Mouse (Mus musculus) heart, adult 8-10 months (tissue): ENCODE measurements at regions not wholly inside any gene's neighbourhood (a gene's known extent, or its start where the extent isn't known, plus 50 kb on each side); places are given as distances from the start of the nearest gene placed in this dataset.
"Not testable (repeated sequence)": the region's sequence is repeated elsewhere in the genome, so short reads cannot be mapped to it uniquely, and the experiment has no call there.

ENCODE experiments used
- DNase-seq: peaks from one replicate; pipeline ENCODE4 v3.0.0; 2022; ENCODE audit warnings: low spot score

DNA sequence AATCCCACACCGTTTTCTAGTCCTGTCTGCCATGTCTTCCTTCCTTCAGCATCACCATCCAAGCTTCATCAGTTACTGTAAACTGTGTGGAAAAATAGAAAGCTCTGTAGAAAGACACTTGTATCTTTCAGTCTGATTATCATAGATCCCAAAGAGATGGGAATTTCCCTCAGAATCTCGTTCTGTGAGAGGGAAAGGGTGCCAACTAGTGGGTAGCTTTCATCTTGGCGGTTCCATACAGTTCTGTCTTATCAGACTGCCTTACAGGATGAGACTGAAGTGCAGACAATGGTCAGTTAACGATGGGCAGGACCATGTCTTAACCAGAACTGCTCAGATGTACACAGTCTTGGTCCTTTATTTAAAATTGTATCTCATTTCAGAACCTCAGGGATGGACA is 243.9 kb downstream of the Gadd45g start:
- no peak for DNase-seq

DNA sequence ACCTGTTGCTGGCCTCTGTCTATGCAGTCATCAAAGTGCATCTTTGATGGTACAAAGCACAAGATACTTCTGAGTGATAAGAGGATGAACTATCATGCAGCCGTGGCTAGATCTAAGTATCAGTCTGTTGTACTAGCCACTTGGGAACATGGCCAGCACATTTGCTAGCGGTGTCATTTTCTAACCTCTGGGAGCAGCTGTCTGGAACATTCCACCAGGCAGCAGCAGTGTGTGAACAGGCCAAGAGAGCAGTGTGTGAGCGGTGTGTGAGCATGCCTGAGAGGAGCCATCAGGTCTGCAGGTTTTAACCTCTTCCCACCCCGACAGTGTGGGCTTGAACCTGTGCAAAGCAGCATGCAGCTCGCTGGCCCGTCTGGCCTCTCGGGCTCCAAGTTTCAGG is 248.3 kb downstream of the Gadd45g start:
- no peak for DNase-seq

DNA sequence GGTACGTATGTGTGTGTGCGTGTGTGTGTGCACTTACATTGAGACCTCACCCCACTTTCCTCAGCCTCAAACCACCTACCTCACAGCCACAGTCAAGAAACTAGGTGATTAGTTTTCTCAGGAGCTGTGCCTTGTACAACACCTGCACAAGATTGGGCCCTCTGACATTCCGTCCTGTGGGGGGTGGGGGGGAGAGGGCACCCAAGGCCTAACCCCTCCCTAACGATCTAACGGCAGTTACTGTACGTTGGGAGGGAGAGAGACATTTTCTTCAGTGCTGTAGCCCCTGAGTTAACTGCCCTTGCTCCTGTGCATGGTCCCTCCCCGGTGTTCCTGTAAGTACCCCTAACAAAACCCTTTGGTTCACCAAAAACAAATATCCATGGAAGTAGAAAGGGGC is 250.0 kb downstream of the Gadd45g start:
- DNase-seq = no peak

DNA sequence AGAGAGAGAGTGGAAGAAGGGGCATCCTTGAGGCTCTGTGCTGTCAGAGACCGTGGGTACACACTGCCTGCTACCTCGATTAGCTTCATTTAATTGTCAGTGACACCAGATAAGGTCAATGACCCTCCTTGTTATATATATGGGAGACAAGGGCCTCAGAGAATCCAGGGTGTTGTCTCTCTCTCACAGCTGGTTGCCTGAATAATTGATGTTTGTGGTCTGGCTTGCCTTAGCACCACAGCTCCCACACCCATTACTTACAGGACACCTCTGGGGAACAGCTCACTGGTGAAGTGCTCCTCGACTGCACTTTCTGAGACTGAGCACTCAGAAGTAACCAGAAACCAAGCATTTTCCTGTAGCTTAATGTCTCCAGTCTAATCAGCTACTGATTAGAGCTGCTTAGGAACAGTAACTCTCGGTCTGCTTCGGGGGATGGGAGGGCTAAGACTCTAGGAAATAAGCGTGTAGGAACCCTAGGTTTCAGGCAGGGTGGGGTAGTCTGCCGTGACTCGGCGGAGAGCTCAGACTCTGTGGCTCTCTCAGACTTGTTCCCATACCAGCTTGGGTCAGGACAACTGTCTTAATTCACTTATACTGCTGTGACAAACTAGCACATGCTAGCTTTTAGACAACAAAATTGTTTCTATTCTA is 259.6 kb downstream of the Gadd45g start:
- DNase-seq = no peak

DNA sequence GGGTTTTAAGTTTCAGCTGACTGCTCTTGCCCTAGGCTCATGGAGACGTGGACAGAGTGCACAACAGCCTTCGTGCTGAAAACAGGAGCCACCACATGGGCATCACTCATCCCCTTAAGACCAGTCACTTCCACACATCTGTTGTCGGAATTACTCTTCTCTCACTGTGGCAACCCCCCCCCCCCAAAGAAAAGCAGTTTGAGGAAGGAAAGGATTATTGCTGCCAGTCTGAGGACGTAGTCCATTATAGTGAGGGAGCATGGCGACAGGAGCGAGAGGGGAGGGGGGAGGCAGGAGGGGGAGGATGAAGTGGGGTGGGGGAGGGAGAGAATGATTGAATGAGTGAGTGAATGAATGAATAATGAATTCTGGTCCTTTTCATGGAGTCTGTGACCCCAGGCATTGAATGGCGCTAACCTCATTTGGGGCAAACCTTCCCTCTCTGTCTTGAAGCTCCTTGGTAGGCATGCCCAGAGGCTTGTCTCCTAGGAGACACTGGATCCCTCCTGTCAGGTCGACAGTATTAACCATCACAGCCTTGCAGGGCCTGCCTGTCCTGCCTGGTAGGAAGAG is 262.0 kb downstream of the Gadd45g start:
- DNase-seq = no peak

DNA sequence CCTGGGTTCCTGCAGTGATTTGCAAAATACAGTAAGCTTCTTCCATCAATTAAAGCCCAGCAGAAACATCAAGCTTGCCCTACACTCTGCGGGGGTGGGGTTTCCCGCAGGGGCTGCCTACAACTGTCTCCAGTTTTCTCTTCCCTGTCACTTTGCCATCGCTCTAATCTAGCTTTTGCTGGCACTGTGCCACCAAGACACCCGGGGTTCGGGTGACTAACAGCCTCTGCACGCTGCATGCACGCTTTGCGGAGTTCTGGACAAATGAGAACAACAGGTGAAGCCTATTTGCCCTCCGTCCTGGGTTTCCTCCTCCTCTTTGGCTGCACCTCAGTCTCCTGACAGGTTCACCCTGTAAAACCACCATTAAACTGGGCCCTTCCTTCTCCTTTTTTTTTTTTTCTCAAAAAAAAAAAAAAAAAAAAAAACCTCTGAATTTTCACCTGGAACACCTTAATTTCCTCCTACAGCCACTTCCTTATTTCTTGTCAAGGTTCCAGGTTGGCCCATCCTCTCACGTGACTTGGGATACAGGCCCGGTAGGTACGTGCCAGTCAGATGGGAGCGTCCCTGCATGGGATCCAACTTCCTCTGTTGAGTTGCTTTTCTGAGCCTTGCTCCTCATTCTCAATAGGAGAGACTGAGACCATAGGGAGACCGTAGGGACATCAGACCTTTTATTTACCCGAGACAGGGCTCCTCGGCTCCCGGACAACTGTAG is 262.7 kb downstream of the Gadd45g start:
- DNase-seq = no peak

DNA sequence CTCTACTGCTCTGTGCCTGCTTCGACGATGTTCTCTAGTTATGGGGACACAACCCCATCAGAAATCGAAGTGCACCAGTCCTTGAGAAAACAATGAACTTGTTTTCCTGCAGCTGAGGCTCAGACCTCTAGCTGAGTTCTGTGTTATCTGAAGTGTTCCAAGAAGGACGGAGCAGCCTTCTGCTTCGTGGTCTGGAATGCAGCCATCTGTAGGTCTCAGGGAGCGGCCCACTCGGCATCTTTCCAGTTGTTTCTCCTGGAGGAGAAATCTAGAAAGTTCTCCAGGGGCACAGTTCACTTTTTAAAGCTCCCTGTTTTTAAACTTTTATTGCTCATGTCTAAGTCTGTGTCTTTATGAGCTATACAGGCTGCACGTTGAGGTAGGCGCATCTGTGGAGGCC is 264.3 kb downstream of the Gadd45g start:
- DNase-seq = no peak

DNA sequence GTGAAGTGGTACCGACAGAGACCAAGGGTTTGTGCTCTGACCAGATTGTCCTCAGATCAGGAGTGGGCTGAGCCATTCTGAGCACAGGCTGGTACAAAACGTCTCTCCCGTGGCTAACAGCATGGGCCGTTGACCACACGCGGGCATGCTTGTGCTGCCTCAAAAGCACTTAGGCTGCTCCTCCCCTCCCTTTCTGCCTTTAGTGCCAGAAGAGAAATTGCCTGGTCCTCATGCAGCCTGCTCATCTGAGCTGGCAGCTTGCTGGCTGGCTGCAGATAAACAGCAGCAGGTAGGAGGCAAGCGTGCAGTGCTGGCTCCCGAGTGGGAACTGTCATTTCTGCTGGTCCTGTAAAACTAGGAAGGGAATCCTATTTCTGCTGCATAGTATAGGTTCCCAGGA is 267.1 kb downstream of the Gadd45g start:
- no peak for DNase-seq

DNA sequence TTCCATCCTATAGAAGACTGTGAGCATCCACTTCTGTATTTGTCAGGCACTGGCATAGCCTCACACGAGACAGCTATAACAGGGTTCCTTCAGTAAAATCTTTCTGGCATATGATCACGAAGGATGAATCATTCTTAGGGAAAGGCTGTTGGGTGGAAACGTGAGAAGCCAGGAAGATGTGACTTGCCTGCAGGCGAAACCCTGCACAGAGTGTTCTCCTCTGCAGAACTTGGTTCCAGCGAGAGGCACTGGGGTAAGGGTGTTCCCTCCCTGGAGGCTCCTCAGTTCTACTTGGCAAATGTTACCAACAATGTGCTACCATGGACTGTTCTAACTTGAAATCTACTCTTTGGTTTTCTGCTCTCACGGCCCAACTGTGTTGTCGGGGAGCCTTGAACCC is 268.0 kb downstream of the Gadd45g start:
- no peak for DNase-seq

DNA sequence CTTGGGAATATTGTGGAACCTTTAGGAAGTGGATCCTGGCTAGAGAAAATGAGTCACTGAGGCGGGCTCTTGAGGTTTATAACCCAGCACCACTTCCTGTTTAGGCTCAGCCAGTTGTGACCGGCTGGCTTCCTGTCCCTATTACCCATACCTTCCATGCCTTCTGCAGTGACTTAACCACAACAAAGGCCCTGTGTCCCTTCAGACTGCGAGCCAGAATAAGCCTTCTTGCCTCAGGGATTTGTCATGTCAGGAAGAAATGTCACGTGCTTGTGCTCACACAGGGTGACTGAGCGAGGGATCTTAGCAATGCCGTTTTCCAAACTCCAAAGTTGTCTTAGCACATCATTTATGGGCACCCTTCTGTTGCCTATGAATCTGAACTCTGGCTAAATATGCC is 268.5 kb downstream of the Gadd45g start:
- DNase-seq = no peak

DNA sequence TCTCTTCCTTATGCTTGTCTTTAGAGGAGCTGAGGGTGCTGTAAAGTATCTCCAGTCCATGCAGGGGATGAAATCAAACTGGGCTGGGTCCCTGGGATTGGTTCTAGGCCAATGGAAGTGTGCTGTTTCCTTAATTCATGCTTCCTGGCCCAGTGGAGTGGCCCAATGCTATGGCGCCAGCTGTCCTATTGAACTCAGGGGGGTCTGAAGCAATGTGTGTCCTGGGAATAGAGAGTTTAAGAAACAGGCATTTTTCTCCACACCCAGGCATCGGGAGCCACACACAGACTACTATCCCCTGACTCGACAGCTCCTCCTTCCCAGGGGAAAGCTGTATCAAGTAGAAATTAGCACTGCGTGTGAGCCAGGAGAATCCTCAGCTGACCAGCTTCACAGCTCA is 269.8 kb downstream of the Gadd45g start:
- no peak for DNase-seq

DNA sequence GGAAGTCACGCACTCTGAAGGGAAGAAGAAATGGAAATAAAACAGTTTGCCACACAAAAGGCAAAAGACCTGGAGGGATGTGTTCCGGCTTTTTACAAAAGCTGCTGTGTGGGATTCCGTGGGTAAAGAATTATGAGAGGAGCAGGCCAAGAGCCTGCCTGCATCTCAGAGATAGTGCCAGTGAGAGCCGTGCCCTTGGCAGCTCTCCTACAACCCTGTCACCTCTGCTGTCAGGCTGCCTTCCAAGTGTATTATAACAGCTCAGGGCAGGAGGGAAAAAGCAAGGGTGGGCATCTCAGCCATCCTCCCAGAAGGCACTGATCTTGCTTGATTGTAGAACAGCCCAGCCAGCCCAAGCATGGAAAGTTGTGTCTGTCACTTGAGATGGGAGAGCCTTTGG is 270.3 kb downstream of the Gadd45g start:
- peak; percentile 7 for DNase-seq

DNA sequence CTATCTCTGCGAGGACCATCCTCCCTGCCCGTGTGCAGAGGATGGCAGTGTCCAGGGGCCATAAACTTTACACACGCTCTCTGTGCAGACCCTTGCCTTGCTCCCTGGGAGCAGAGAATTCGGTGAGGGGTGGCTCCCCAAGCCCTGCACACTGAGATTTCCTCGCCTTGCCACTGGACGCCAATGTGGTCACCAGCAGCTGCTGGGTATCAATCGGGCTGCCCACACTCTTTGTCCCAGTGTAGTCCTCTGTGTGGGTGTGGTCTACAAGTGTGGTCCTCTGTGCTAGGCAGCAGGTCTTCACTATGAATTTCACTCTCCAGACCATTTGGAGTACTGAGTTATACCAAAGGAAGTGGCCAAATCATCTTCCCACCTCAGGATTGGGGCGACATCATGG is 274.3 kb downstream of the Gadd45g start:
- DNase-seq = no peak

DNA sequence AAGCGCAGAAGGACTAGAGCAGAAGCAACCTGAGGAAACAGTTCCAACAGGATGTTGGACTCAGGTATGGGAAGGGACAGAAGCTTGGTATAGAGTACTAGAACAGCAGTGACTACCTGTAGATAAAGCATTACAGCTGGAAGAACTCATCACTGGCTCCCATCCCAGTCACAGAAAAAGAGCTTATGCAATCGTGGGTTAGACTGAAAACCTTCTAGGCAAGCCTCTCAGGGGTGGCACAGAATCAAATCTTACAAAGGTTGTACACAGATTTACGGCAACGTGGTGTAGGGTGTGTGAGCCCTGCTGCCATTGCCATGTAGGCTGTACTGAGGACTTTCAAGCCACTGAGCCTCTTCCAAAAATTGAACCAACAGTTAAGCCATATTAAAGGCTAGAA is 278.6 kb downstream of the Gadd45g start:
- DNase-seq = no peak

DNA sequence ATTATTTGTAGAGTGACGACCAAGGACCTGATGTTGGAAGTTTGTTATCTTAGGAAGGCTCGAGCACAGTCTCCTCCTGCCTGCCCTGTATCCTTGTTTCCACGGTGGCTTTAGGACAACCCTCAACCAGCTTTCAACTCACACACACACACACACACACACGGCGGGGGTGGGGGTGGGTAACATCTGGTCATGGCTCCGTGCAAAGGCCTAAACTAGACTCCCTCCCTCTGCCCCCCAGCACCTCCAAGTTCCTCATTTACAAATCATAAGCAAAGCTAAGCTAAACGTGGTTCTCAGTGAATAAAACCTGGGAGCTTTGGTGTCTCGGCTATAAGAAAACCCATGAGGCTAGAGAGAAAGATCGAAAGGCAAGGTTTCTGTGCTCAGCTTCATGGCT is 281.3 kb downstream of the Gadd45g start:
- no peak for DNase-seq

DNA sequence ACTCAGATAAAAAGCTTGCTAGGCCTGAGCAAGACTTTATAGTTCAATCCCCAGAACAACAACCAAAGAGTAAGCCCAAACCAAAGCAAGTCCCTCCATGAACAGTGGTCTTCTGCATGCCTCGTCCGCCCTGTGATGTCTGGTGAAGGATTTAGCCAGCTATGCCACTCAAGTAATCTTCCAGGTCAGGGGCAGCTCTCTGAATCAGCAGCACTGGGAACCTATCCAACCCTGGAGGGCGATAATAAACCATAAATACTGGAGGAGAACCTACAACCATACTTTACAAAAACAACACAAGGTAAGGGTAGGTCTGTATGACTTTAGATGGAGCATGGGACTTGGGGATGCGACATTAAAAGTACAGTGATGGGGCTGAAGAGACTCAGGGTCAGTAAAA is 283.0 kb downstream of the Gadd45g start:
- DNase-seq = no peak

DNA sequence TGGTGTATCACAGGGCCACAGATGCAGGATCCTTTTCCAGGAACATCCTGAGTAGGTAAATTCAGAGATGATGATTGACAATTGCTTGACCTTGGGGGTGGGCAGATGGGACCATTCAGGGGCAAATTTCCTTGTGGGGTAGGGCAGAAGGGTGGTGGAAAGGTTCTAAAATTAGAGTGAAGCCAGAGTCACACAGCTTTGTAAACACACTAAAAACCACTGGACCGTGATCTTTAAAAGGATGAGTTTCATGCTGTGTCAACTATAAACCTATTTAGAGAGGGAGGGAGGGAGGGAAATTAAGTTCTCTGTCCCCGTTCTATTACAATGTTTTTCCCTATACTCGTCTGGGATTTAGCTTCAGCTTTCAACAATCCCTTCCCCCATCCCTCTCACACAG is 286.7 kb downstream of the Gadd45g start:
- no peak for DNase-seq

DNA sequence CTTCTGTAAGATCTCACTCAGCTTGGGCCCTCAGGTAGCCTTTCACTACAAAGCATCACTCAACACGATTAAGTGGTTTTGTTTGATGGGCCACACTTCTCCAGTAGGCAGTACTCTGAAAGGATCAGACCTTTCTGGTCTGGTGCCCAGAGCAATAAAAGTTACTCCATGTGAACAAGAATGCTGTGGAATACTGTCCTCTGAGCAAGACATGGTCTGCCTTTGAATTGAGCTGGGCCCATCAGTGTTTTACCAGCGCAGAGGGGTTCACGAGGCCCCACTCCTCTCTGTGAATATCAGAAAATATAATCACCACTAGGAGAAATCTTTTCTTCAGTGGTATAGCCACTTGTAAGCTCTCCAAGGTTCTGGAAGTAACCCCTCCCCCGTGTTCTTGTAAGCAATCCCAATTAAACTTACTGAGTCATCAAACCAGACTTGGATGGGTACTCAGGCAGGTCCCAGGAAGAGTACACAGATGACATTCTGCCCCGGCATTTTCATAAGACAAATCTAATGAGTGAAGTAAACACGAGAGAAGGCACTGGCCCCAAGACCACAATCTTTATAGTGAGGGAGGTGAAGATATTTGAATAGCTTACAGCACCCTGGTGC is 292.0 kb downstream of the Gadd45g start:
- no peak for DNase-seq

DNA sequence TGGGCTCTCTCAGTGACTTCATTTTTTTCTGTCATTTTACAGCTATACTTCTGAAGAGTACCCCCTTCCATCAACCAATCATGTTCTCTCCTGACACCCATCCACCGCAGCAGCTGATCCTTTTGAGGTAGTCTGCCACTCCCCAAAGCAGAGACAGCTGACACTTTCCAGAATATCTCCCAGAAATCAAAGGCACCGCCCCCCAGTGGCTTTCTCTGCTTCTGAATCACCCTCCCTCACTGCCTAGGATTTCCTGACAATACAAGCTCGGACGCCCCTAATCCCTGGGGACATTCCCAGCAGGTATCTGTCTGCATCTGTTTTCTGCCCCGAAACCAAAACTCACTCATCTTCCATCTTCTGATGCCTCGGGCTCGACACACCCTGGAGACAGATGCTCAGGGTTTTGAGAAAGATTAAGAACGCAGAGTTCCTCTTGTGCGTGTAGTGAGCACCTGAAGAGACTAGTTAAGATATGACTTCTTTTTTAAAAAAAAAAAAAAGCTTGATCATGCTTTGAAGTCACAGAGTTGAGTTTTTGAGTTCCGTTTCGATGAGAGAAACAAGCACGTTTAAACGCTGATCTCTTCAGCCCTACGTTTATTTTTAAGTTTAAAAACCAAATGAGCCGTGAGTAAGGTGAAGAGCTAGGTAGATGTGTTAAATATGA is 292.8 kb downstream of the Gadd45g start:
- DNase-seq = no peak

DNA sequence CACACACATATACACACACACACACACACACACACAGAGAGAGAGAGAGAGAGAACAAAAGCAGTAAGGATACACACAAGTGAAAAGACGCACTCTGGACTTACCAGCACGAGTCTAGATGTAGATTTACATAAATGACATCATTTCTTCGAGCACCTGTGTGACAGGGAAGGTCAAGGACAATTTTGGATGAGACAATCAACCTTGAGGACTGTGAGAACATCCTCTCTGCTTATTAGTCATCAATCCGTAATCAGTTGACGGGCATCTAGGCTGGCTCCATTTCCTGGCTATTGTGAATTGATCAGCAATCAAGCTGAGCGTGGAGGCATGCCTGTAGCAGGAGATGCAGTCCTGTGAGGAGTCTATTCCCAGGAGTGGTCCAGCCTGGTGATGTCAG is 293.7 kb downstream of the Gadd45g start:
- no peak for DNase-seq

DNA sequence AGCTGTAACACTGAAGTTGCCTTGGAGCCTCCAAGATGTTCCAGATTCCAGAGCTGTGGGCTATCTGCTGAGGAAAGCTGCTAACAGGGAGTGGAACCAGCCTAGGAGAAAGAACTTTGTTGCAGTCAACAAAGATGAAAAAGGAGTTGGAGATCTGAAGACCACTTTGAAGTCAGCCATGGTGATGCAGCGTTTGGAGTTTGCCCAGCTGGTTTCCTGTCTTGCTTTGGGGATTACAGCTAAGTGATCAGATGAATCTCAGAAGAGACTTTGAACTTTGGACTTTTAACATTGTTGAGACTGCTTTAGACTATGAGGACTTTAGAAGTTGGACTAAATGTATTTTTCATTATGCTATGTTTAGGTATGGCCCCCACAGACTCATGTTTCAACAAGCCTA is 297.6 kb downstream of the Gadd45g start:
- not testable (repeated sequence) for DNase-seq

DNA sequence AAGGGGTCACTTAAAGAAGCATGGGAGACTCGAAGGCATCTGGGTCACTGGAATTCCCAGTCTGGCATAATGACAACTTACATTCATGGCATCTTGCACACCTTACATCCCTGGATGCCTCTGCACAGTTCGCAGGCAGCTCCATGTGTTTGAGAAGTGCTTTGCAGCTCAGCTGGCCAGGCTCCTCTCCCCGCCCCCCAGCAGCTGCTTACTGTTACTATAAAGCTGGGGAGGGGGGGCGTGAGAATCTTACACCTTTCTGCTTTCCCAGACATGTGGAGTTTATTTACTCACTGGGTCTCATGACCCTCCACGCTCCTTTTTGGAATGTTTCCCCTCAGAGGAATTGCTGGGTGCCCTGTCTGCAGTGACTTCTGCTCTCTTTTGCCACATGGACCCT is 299.4 kb downstream of the Gadd45g start:
- no peak for DNase-seq
